Mouse (Mus musculus) heart, postnatal 4 days (tissue): ENCODE measurements at regions not wholly inside any gene's neighbourhood (a gene's known extent, or its start where the extent isn't known, plus 50 kb on each side); places are given as distances from the start of the nearest gene placed in this dataset.

ENCODE experiments used
- DNase-seq: peaks from one replicate; pipeline ENCODE4 v3.0.0; 2021

- peak; percentile 64 for DNase-seq
Measured at GRCm38 (mm10) chr1:41810318-41810964, 885.1 kb upstream of the Pou3f3 start.

GRCm38 (mm10) chr1:41811130-41811529, 884.4 kb upstream of the Pou3f3 start:
- no peak for DNase-seq

DNA sequence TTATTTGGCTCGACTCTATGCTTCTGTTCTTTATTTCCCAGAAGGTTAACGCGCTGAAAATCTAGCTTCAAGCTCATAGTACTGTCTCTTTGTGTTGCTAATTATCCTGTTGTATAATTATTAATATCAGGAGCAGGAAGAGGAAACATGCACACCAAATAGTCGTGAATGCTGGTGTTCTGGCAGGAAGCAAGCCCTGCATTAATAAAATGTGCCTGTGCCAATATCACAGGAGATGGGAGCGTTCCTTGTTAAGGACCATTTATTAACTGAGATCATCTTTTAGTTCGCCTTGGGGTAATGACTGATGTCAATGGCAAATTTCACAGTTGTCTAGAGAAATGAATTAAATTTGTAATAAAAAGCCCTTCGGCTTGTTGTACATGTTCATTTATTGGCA, 883.5 kb upstream of the Pou3f3 start:
- no peak for DNase-seq

GRCm38 (mm10) chr1:41814032-41815005, 881.2 kb upstream of the Pou3f3 start:
- no peak for DNase-seq

- DNase-seq = no peak
Measured at GRCm38 (mm10) chr1:41815021-41815420, 880.5 kb upstream of the Pou3f3 start.

DNA sequence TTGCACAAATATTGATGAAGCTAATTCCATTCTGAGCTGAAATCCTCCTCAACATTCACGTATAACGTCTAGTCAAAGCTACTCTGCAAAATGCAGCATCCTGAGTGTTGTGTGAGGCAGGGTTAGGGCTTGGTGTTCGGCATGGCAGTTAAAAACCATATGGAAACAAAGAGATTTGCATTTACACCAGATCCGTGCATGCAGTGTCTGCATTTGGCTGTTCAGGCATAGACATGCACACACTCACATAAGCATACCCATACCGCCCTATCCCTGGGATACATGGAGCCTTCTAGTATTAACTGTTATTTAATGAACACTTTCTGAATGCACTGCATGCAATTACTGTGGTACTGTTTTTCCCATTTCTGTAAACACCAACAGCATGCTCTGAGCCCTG, 872.8 kb upstream of the Pou3f3 start:
- DNase-seq = no peak

- DNase-seq = no peak
Measured at GRCm38 (mm10) chr1:41825223-41825622, 870.3 kb upstream of the Pou3f3 start.

DNA sequence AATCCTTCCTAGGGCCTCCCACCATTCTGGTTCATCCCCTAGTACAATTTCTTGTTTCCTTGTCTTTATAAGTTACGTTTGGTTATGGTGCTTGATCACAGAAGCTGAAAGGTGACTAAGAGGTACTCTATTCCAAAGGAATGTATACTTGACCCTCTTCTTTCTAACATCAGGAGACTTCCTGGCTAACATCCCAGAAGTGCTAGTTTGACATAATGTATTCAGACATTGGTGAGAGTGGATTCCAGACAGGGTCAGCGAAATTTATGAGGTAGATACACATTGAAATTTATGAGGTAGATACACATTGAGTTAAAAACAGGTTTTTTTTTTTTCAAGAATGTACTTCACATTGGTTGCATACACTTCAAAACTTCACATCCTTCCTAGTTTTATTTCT, 863.9 kb upstream of the Pou3f3 start:
- no peak for DNase-seq
